Mouse (Mus musculus) spleen, postnatal 14 days (tissue): Measurements from ENCODE around the gene Cntnap2.

ENCODE experiments used
- DNase-seq, 2 experiments: peaks; one replicate each; pipeline ENCODE4 v3.0.0; 2021 to 2022; ENCODE audit warnings: low spot score in 2 of 2

Gene Cntnap2

GRCm38 (mm10) chr6:45059091-45059490 lies at the start of gene Cntnap2:
TSS of gene Cntnap2 (plus strand) at chr6:45059357.
- DNase-seq: no peak

GRCm38 (mm10) chr6:45026011-45026682 lies 33.0 kb upstream of the Cntnap2 start:
- DNase-seq: peak in 1 of 2 experiments; percentile 1

- no peak for DNase-seq
Measured at GRCm38 (mm10) chr6:45039454-45039853, 19.7 kb upstream of the Cntnap2 start.

GRCm38 (mm10) chr6:45059556-45060471 lies 657 bp downstream of the Cntnap2 start:
- DNase-seq: no peak

GRCm38 (mm10) chr6:45062214-45062997 lies 3.2 kb downstream of the Cntnap2 start:
- no peak for DNase-seq

GRCm38 (mm10) chr6:45088304-45088703 lies 29.1 kb downstream of the Cntnap2 start:
- DNase-seq: no peak

GRCm38 (mm10) chr6:45113613-45114012 lies 54.5 kb downstream of the Cntnap2 start:
- DNase-seq: no peak

- no peak for DNase-seq
Measured at GRCm38 (mm10) chr6:45144882-45145281, 85.7 kb downstream of the Cntnap2 start.

GRCm38 (mm10) chr6:45205039-45205438 lies 145.9 kb downstream of the Cntnap2 start:
- DNase-seq: no peak

- DNase-seq: no peak
Measured at GRCm38 (mm10) chr6:45214330-45214729, 155.2 kb downstream of the Cntnap2 start.

GRCm38 (mm10) chr6:45229002-45229401 lies 169.8 kb downstream of the Cntnap2 start:
- no peak for DNase-seq

- DNase-seq: no peak
Measured at GRCm38 (mm10) chr6:45232571-45232970, 173.4 kb downstream of the Cntnap2 start.

- DNase-seq: no peak
Measured at GRCm38 (mm10) chr6:45236531-45236930, 177.4 kb downstream of the Cntnap2 start.

- no peak for DNase-seq
Measured at GRCm38 (mm10) chr6:45238117-45238516, 179.0 kb downstream of the Cntnap2 start.

- no peak for DNase-seq
Measured at GRCm38 (mm10) chr6:45241218-45241617, 182.1 kb downstream of the Cntnap2 start.

GRCm38 (mm10) chr6:45244680-45245079 lies 185.5 kb downstream of the Cntnap2 start:
- no peak for DNase-seq

GRCm38 (mm10) chr6:45258047-45258446 lies 198.9 kb downstream of the Cntnap2 start:
- no peak for DNase-seq

GRCm38 (mm10) chr6:45271537-45271936 lies 212.4 kb downstream of the Cntnap2 start:
- no peak for DNase-seq

GRCm38 (mm10) chr6:45273259-45273775 lies 214.2 kb downstream of the Cntnap2 start:
- no peak for DNase-seq

GRCm38 (mm10) chr6:45290154-45290553 lies 231.0 kb downstream of the Cntnap2 start:
- no peak for DNase-seq

GRCm38 (mm10) chr6:45317455-45317854 lies 258.3 kb downstream of the Cntnap2 start:
- DNase-seq: no peak

GRCm38 (mm10) chr6:45323505-45323904 lies 264.3 kb downstream of the Cntnap2 start:
- peak in 1 of 2 experiments; percentile 4 for DNase-seq
